Mouse (Mus musculus) CD4-positive, CD25-positive, alpha-beta regulatory T cell, adult 2 months (primary cell): ENCODE measurements at regions not wholly inside any gene's neighbourhood (a gene's known extent, or its start where the extent isn't known, plus 50 kb on each side); places are given as distances from the start of the nearest gene placed in this dataset.

Source experiments
- DNase-seq: peaks from one replicate; pipeline ENCODE4 v3.0.0-alpha.2; 2012; ENCODE audit warnings: low read depth, low spot score

- no peak for DNase-seq
These were observed 81.9 kb upstream of the Vldlr start for GRCm38 (mm10) chr19:27134360-27134759.

GRCm38 (mm10) chr19:27140892-27141291 lies 75.4 kb upstream of the Vldlr start:
- DNase-seq, result peak; percentile 2

DNA sequence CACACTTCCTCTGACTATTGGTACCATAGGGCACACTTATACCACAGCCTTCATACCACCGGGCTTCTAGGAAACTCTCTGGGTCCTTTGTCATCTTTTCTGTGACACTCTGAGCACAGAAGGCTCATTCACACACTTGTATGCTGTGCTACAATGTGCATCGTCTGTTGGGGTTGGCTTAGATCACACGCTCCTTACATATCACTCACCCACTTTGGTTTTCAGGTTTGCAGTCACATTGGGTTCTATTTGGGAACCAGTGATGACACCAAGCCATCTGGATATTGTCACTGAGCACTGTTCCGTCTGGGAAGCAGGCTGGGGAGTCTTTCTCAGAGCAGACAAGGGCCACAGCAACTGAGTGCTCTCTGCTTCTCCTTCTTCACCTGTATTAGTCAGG lies 74.1 kb upstream of the Vldlr start:
- DNase-seq, result no peak

DNA sequence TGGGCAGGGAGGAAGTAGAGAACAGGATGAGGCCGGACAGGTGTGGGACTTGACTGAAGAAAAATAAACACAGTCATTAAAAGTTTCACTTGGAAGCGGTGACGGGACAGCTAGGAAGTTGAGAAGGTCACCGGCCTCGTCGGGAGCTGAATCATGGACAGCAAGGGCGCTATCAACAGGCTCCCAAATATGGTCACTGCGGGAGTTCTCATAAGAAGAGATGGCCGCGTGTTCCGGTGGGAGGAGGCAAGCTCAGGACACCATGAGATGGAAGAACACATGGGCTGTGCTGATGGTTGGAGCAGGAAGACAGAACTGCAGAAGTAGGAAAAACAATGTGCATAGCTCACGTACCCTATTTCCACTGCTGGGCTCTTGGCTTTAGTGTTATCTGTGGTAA lies 68.9 kb upstream of the Vldlr start:
- no peak for DNase-seq

- no peak for DNase-seq
These were observed 68.0 kb upstream of the Vldlr start for GRCm38 (mm10) chr19:27148330-27148729.

DNA sequence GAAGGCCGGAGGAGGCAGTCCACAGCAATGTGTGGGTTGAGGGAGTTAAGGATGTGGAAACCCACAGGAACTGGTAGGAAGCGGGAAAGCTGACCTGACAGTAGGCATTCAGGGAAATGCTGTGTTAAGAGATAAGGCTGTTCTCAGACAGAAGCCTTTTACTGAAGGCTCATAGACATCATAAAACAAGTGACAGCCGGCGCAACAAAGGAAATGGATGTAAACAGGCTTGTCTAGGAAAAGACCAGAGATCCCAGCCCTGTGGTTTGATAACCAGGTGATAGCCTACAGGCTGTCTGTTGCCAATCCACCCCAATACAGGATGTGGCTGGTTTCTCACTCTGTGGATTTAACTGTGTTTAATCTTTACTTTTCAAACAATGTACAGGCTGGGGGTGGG lies 66.7 kb upstream of the Vldlr start:
- DNase-seq, result no peak

GRCm38 (mm10) chr19:27161933-27162332 lies 54.4 kb upstream of the Vldlr start:
- no peak for DNase-seq
